Mouse (Mus musculus): ENCODE measurements around the gene Cldn11. TPM values are rescaled to one million over a fixed set of nuclear protein-coding genes. Genes with fewer than 3 reads are reported as not detected.

Gene Cldn11
- total and polyA plus RNA-seq, 2 experiments from 2014 or later = 44.2 to 51.6 TPM

GRCm38 (mm10) chr3:31212205-31213038 lies 62.7 kb downstream of the Cldn11 start:
- no peak for DNase-seq
- peaks cover 2% of the 10 kb centered on the region; the same call in 1 of the 2 replicates for H3K36me3 ChIP-seq (ENCODE audit: insufficient read depth)
- H3K4me2 ChIP-seq (ENCODE audit: low read depth) = no peak overlapping the region
- TF ChIP-seq CTCF (IDR thresholded peaks at IDR 0.05; ENCODE audit: low read depth) = no peak
- no peak for ATAC-seq
- no peaks in the 10 kb centered on the region for H3K9me3 ChIP-seq (ENCODE audit: low read length)
- no peak overlapping the region for H3K9ac ChIP-seq
- no peaks in the 10 kb centered on the region for H3K4me1 ChIP-seq (ENCODE audit: insufficient read depth)
- H3K4me3 ChIP-seq (ENCODE audit: low read depth, low read length) = no peak overlapping the region
- WGBS = 64% methylated on average over 9 of the region's 9 CpGs
- no peaks in the 10 kb centered on the region for H3K27me3 ChIP-seq (ENCODE audit: insufficient read depth, low read length)
- H3K27ac ChIP-seq (ENCODE audit: low read depth, low read length) = no peak overlapping the region

DNA sequence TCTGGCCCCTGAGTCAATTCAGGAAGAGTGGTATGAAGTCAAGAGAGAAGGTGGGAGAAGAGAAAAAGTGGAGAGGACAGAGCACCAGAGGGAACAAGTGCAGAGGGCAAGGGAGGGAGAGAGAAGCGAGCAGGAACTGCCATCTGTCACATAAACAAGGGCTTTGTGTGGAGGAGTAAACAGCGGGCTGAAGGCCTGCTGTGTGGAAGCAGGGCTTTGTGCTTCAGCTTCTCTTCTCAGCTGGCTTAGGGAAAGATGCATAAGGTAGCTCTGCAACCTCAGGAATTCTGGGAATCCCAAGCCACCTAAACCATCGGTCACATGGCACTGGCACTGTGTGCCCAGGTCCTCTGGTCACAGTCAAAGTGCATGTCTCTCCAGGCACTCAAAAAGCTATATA lies 64.1 kb downstream of the Cldn11 start:
- H3K27me3 ChIP-seq (ENCODE audit: insufficient read depth, low read length) = no peaks in the 10 kb centered on the region
- peaks cover 2% of the 10 kb centered on the region; the same call in 1 of the 2 replicates for H3K36me3 ChIP-seq (ENCODE audit: insufficient read depth)
- H3K4me3 ChIP-seq (ENCODE audit: low read depth, low read length) = no peak overlapping the region
- no peak overlapping the region for H3K4me2 ChIP-seq (ENCODE audit: low read depth)
- peak; percentile 18 for DNase-seq
- H3K9ac ChIP-seq = no peak overlapping the region
- no peaks in the 10 kb centered on the region for H3K9me3 ChIP-seq (ENCODE audit: low read length)
- ATAC-seq = peak; percentile 58; the same call in 1 of the 2 replicates
- WGBS = 16% methylated on average over 3 of the region's 3 CpGs
- no peak for TF ChIP-seq CTCF (IDR thresholded peaks at IDR 0.05; ENCODE audit: low read depth)
- H3K4me1 ChIP-seq (ENCODE audit: insufficient read depth) = no peaks in the 10 kb centered on the region
- no peak overlapping the region for H3K27ac ChIP-seq (ENCODE audit: low read depth, low read length)

Other genes with a start within 250 kb of the Cldn11 start
- 19.8 and 26.2 TPM in 2 replicates for gene Phc3, start 180.5 kb upstream of the Cldn11 start, total RNA-seq (2014; rRNA removed)
- gene Phc3, start 180.5 kb upstream of the Cldn11 start, polyA plus RNA-seq (2015; fragmentation: Nextera tagmentation; extraction: Ambion mirVana) = 3.4 and 6.0 TPM in 2 replicates
- 37.6 and 41.6 TPM in 2 replicates for gene Prkci, start 154.2 kb upstream of the Cldn11 start, total RNA-seq (2014; rRNA removed)
- 13.6 and 19.5 TPM in 2 replicates for gene Prkci, start 154.2 kb upstream of the Cldn11 start, polyA plus RNA-seq (2015; fragmentation: Nextera tagmentation; extraction: Ambion mirVana)
- gene Skil, start 54.9 kb upstream of the Cldn11 start, total RNA-seq (2014; rRNA removed) = 46.2 and 51.3 TPM in 2 replicates
- 17.2 and 22.7 TPM in 2 replicates for gene Skil, start 54.9 kb upstream of the Cldn11 start, polyA plus RNA-seq (2015; fragmentation: Nextera tagmentation; extraction: Ambion mirVana)
- gene Slc7a14, start 160.5 kb downstream of the Cldn11 start, total RNA-seq (2014; rRNA removed) = 12.7 and 20.3 TPM in 2 replicates
- 3.2 and 5.7 TPM in 2 replicates for gene Slc7a14, start 160.5 kb downstream of the Cldn11 start, polyA plus RNA-seq (2015; fragmentation: Nextera tagmentation; extraction: Ambion mirVana)

All from forebrain, postnatal 0 days (tissue).